Mouse (Mus musculus) heart, embryonic 12.5 days (tissue): ENCODE results near the gene Vsig10l. TPM values are rescaled to one million over a fixed set of nuclear protein-coding genes. Genes with fewer than 3 reads are reported as not detected.
A peak's percentile ranks its signal among the peaks of the same experiment; 100 is the strongest.

Source experiments
- ATAC-seq: fragments of 200-750 bp; cut with Nextera tagmentation; 2 replicates; pipeline ENCODE4 v1.8.0; 2017; ENCODE audit warnings: moderate TSS enrichment, moderate library complexity; ENCODE audit not compliant: insufficient number of reproducible peaks, low FRiP score
- H3K27ac ChIP-seq: fragments of 300-500 bp; sonication (generic); 2 replicates; pipeline ENCODE4 v1.5.1; 2016; ENCODE audit warnings: mild to moderate bottlenecking, moderate library complexity; ENCODE audit not compliant: poor library complexity, severe bottlenecking
- H3K27me3 ChIP-seq: fragments of 300-500 bp; sonication (generic); replicated peaks from 2 replicates; pipeline ENCODE4 v1.6.1; 2016; ENCODE audit warnings: mild to moderate bottlenecking, moderate library complexity
- H3K36me3 ChIP-seq: fragments of 300-500 bp; sonication (generic); 2 replicates; pipeline ENCODE4 v1.6.1; 2016; ENCODE audit warnings: mild to moderate bottlenecking, moderate library complexity
- H3K4me1 ChIP-seq: fragments of 300-500 bp; sonication (generic); replicated peaks from 2 replicates; pipeline ENCODE4 v1.6.1; 2016; ENCODE audit warnings: mild to moderate bottlenecking
- H3K4me2 ChIP-seq: fragments of 300-500 bp; sonication (generic); 2 replicates; pipeline ENCODE4 v1.6.1; 2016; ENCODE audit warnings: mild to moderate bottlenecking, moderate library complexity
- H3K4me3 ChIP-seq: fragments of 300-500 bp; sonication (generic); 2 replicates; pipeline ENCODE4 v1.5.1; 2016; ENCODE audit warnings: mild to moderate bottlenecking
- H3K9ac ChIP-seq: fragments of 300-500 bp; sonication (generic); 2 replicates; pipeline ENCODE4 v1.6.1; 2016; ENCODE audit warnings: mild to moderate bottlenecking, moderate library complexity
- H3K9me3 ChIP-seq: fragments of 300-500 bp; sonication (generic); replicated peaks from 2 replicates; pipeline ENCODE4 v1.6.1; 2016; ENCODE audit warnings: mild to moderate bottlenecking, moderate library complexity
- WGBS: fragments of 180-500 bp; shearing (Covaris S2); methylation state at CpG from one replicate; pipeline ENCODE4 v1.1.7; 2016; 5-methylcytosine and 5-hydroxymethylcytosine counted together
- polyA plus RNA-seq: library from polyadenylated mRNA; unstranded; fragments of >200 nt; fragmentation: Nextera tagmentation; extraction: Ambion mirVana; gene quantifications from 2 replicates; pipeline ENCODE4 v1.2.1, GENCODE M21; 2016

Vsig10l gene
- polyA plus RNA-seq, 1 experiment from 2014 or later = 2.4 TPM

DNA sequence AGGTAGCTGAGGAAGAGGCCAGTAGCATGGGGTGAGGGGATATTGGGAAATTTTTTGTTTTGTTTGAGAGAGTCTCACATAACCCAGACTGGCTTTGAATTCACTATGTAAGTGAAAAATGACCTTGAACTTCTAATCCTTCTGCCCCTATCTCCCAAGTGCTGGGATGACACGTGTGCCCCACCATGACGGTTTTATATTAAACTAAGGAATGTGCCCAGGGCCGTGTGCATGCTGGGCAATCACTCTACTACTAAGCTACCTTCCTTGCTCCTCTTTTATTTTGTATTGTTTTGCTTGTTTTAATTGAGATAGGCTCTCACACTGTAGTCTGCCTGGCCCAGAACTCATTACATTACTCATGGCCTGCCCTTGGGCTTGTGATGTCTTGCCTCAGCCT is 21.9 kb upstream of the Vsig10l start:
- no peaks in the 10 kb centered on the region; the same call in 1 of the 2 replicates for H3K27me3 ChIP-seq
- no peak overlapping the region for H3K4me3 ChIP-seq
- no peak for ATAC-seq
- no peak overlapping the region for H3K9ac ChIP-seq
- no peaks in the 10 kb centered on the region for H3K36me3 ChIP-seq
- H3K9me3 ChIP-seq = no peaks in the 10 kb centered on the region
- no peak overlapping the region for H3K4me2 ChIP-seq
- H3K4me1 ChIP-seq = peaks cover 24% of the 10 kb centered on the region
- WGBS = 77% methylated on average over 3 of the region's 3 CpGs
- no peak overlapping the region for H3K27ac ChIP-seq

DNA sequence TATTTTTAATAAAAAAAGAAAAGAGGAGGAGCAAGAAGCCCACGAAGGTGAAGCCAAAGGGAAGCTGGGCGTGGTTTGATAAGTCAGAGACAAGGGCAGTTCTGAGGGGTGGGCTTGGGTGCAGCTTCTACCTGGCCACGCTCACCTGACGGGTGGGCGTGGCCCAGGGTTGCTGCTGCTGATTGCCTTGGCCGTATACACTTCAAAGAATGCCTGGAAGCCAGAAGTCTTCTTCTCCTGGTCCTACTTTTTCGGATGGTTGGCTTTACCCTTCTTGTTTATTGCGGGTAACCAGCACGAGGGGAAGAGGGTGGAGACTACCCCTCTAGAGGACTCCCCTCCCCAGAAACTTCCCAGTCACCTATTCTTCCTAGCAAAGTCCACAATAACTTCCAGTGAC is 20.3 kb upstream of the Vsig10l start:
- peak overlapping the region; percentile 66 for H3K4me3 ChIP-seq
- H3K9ac ChIP-seq = peak overlapping the region; percentile 70
- H3K4me1 ChIP-seq = peaks cover 35% of the 10 kb centered on the region
- peak overlapping the region; percentile 74 for H3K4me2 ChIP-seq
- H3K36me3 ChIP-seq = no peaks in the 10 kb centered on the region
- peak overlapping the region; percentile 98 for H3K27ac ChIP-seq
- H3K27me3 ChIP-seq = no peaks in the 10 kb centered on the region; the same call in 1 of the 2 replicates
- H3K9me3 ChIP-seq = no peaks in the 10 kb centered on the region
- ATAC-seq = no peak
- WGBS = 17% methylated on average over 9 of the region's 9 CpGs

DNA sequence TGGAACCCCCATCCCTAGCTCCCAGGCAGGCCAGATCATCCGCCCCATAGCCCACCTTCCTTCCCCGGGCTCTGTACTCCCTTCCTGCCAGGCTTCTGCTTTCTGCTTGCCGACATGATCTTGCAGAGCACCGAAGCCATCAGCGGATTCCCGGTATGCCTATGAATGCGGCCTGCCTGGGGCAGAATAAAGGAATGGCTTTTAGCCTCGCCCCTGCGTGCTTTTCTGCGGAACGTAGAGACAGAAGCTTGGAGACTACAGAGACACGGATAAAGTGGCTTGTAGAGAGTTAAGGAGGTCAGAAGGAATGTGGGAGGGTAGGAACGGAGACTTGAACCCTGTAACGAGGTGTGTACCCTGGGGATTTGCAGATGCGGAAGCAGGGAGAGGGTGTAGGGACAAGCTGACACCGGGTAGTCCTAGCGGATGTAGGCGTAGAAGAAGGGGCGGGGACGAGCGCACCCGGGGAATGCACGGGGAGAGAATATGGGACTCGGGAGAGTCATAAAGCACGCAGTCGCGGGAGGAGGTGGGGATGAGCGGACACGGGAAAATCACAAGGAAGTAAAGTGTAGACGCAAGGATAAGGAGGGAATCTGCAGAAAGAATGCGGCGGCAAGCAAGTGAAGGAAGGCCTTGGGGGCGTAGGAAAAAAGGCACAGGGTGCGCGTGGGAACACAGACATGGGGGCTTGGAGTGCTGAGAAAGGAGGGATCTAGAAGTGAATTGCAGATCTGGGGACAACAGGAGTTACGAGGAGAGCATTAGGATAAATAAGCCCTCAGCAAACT is 19.6 kb upstream of the Vsig10l start:
- Histone ChIP-seq H3K4me1 (peaks cover 41% of the 10 kb centered on the region), H3K9me3 (no peaks in the 10 kb centered on the region), H3K4me3 (peak overlapping the region; percentile 66), H3K9ac (peak overlapping the region; percentile 70), H3K4me2 (peak overlapping the region; percentile 74), H3K36me3 (no peaks in the 10 kb centered on the region), H3K27ac (peak overlapping the region; percentile 98), H3K27me3 (no peaks in the 10 kb centered on the region; the same call in 1 of the 2 replicates)
- peak; percentile 92 for ATAC-seq
- WGBS = 2% methylated on average over 36 of the region's 36 CpGs

DNA sequence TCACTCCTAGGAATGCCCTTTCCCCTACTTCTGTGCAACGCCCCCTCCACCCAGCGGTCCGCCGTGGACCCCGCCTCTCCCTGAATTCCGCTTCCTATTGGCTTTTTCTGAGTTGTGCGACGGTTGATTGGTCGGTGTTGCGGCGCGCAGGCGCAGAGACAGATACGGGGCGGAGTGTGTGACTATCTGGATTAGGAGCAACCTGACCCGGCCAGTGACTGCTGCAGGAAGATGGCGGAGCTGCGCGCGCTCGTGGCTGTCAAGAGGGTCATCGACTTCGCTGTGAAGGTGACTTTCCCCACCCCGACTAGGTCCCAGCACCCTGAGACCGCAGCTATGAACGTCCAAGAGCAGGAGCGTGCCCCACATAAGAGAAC is 19.0 kb upstream of the Vsig10l start, which contains the start of the genes Etfb and Gm45233:
Gene Etfb, plus strand, starts transcription at position 167 of the 377 bp plus-strand sequence.
Gene Gm45233, plus strand, starts transcription at position 212 of the 377 bp plus-strand sequence.
- Histone ChIP-seq H3K27ac (peak within 1 kb of the TSS; percentile 98), H3K36me3 (no peaks in the 10 kb centered on the region), H3K27me3 (no peaks in the 10 kb centered on the region; the same call in 1 of the 2 replicates), H3K9me3 (no peaks in the 10 kb centered on the region), H3K4me1 (peaks cover 47% of the 10 kb centered on the region), H3K4me2 (peak within 1 kb of the TSS; percentile 74), H3K4me3 (peak within 1 kb of the TSS; percentile 66), H3K9ac (peak within 1 kb of the TSS; percentile 78)
- WGBS = under 1% methylated on average over 27 of the region's 27 CpGs
- ATAC-seq = peak; percentile 97

DNA sequence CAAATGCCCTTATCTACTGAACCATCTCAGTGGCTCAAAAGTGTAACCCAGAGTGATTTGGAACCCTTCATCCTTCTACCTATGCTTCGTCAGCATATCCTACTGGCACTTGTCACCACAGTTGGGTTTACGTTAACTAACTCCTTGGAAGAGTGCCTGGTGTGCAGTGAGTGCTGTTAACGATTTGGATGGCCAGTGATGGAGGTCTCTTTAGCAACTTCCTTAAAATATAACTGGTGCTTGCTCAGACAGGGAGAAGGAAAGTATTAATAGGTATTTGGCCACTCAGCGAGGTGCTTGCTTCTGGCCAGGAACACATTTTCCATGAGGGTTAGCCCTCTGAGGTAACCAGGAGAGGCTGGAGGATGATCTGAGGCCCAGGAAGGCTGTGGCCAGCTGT is 15.2 kb upstream of the Vsig10l start:
- no peak overlapping the region; the same call in 1 of the 2 replicates for H3K9ac ChIP-seq
- no peak for ATAC-seq
- H3K4me1 ChIP-seq = peaks cover 52% of the 10 kb centered on the region
- no peak overlapping the region for H3K27ac ChIP-seq
- no peak overlapping the region for H3K4me2 ChIP-seq
- H3K9me3 ChIP-seq = no peaks in the 10 kb centered on the region
- no peak overlapping the region for H3K4me3 ChIP-seq
- no peaks in the 10 kb centered on the region for H3K27me3 ChIP-seq
- 80% methylated on average over 4 of the region's 4 CpGs for WGBS
- peaks cover 21% of the 10 kb centered on the region for H3K36me3 ChIP-seq

DNA sequence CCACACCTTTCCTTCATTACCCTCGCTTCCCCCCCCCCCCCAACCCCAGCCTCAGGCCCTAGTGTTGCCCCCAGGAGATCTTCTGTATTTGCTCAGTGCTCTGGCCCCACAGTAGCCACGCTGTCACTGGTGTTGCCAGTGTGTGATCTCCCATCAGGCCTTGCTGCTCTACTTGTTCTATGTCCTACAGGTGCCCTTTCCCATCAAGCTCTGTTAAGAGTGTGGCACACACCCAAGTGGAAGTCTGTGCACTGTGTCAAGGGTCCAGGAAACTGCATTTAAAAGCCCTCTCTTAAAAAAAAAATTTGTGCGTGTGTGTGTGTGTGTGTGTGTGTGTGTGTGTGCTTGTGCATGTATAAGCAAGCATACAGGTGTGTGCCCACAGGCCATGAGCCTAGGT is 14.7 kb upstream of the Vsig10l start:
- H3K9me3 ChIP-seq = no peaks in the 10 kb centered on the region
- no peak overlapping the region; the same call in 1 of the 2 replicates for H3K9ac ChIP-seq
- no peak overlapping the region for H3K4me3 ChIP-seq
- ATAC-seq = no peak
- no peaks in the 10 kb centered on the region for H3K27me3 ChIP-seq
- no peak overlapping the region for H3K27ac ChIP-seq
- peaks cover 51% of the 10 kb centered on the region for H3K4me1 ChIP-seq
- H3K4me2 ChIP-seq = no peak overlapping the region
- WGBS = 83% methylated on average over 2 of the region's 3 CpGs
- H3K36me3 ChIP-seq = peaks cover 25% of the 10 kb centered on the region

DNA sequence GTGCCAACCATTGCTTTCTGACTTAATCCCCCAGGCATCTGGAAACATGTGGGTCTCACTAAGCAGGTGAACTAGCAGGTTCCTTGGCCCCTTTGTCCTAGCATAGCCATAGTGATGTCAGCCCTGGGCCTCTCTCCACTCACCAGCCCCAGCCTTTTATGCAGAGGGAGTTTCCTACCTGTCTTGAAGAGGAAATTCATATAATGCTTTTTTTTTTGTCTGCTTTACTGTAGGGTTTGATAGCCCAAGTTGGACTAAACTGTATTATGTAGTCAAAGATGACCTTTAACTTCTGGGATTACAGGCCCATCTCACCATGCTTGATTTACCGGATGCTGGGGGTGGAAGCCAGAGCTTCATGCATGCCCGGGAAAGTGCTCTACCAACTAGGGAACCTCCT is 13.1 kb upstream of the Vsig10l start:
- H3K27ac ChIP-seq = peak overlapping the region; percentile 42; the same call in 1 of the 2 replicates
- no peak overlapping the region for H3K4me3 ChIP-seq
- H3K9ac ChIP-seq = no peak overlapping the region
- ATAC-seq = no peak
- H3K4me2 ChIP-seq = no peak overlapping the region
- WGBS = 90% methylated on average over 2 of the region's 2 CpGs
- no peaks in the 10 kb centered on the region for H3K27me3 ChIP-seq
- no peaks in the 10 kb centered on the region for H3K9me3 ChIP-seq
- H3K36me3 ChIP-seq = peaks cover 41% of the 10 kb centered on the region
- peaks cover 45% of the 10 kb centered on the region for H3K4me1 ChIP-seq

DNA sequence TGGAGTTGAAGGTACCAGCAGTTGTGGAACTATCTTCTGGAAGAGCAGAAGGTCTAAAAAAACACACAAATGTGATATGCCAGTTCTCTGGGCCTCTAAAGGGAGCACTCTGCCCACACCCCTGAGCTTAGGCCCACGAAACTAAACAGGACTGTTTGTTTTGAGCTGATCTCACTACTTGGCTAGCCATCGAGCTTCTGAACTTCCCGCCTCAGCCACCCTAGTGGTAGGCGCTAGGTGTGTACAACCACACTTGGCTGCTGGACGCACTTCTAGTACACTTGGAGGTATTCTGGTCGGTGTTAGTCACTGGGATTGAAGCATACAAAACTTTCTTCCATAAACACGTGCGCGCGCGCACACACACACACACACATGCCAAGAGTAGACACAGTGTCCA is 11.2 kb upstream of the Vsig10l start:
- peaks cover 27% of the 10 kb centered on the region for H3K4me1 ChIP-seq
- H3K27ac ChIP-seq = no peak overlapping the region
- H3K9me3 ChIP-seq = no peaks in the 10 kb centered on the region
- no peak overlapping the region for H3K4me2 ChIP-seq
- H3K4me3 ChIP-seq = no peak overlapping the region
- 94% methylated on average over 11 of the region's 11 CpGs for WGBS
- H3K36me3 ChIP-seq = peaks cover 60% of the 10 kb centered on the region
- H3K9ac ChIP-seq = no peak overlapping the region
- H3K27me3 ChIP-seq = no peaks in the 10 kb centered on the region
- no peak for ATAC-seq

DNA sequence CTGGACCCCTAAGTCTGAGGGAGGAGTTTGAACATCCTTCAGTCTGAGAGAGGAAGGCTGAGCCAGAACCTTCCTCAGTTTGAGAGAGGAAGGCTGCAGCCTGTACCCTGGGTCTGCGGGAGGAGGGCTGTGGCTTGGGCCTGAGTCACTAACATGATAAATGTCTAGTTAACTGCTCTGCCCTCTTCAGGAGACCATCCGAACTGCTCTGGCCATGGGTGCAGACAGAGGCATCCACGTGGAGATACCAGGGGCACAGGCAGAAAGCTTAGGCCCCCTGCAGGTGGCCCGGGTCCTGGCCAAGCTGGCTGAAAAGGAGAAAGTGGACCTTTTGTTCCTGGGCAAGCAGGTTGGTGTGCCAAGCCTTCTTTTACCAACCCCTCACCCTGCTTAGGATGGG is 10.3 kb upstream of the Vsig10l start:
- peaks cover 23% of the 10 kb centered on the region for H3K4me1 ChIP-seq
- H3K9ac ChIP-seq = no peak overlapping the region
- peaks cover 69% of the 10 kb centered on the region for H3K36me3 ChIP-seq
- H3K4me2 ChIP-seq = no peak overlapping the region
- no peak for ATAC-seq
- H3K4me3 ChIP-seq = no peak overlapping the region
- H3K27ac ChIP-seq = no peak overlapping the region
- WGBS = 33% methylated on average over 4 of the region's 4 CpGs
- H3K27me3 ChIP-seq = no peaks in the 10 kb centered on the region
- H3K9me3 ChIP-seq = no peaks in the 10 kb centered on the region

DNA sequence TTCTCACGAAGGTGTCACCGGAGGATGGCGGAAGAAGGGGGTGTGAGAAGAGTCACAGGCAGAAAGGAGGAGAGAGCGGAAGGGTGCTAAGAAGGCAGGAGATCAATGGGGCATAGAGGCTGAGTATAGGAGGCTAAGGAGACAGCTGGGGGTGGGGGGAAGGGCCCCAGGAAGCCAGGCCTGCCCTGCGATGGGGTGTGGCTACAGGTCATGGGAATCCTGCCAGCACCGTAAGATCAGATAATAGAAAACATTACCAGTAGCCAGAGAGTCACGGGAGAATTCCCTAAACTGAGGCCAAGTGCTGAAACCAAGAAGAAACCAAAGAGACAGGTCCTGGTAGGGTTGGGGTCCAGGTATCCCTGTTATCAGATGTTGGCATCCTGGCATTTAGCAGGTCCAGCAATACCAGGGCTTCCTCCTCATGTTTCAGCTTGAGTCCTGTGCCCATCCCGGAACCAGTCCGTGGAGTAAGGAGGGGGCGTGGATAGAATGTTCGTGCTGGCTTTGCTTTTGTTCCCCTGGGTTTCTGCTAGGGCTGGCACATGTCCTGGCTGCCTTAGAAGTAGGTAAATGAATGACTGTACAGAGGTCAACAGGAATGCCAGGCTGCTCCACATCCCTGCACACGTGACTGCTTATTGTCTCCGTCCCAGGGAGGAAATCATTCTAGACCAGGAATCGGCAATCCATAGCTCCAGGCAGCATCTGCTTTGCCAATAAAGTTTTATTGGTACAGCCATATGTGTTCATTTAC is 9.2 kb upstream of the Vsig10l start:
- H3K9me3 ChIP-seq = no peaks in the 10 kb centered on the region
- H3K4me1 ChIP-seq = peaks cover 12% of the 10 kb centered on the region
- ATAC-seq = no peak
- no peak overlapping the region for H3K27ac ChIP-seq
- no peak overlapping the region for H3K4me3 ChIP-seq
- no peak overlapping the region for H3K9ac ChIP-seq
- no peak overlapping the region for H3K4me2 ChIP-seq
- H3K27me3 ChIP-seq = no peaks in the 10 kb centered on the region
- peaks cover 76% of the 10 kb centered on the region for H3K36me3 ChIP-seq
- WGBS = 85% methylated on average over 14 of the region's 14 CpGs

DNA sequence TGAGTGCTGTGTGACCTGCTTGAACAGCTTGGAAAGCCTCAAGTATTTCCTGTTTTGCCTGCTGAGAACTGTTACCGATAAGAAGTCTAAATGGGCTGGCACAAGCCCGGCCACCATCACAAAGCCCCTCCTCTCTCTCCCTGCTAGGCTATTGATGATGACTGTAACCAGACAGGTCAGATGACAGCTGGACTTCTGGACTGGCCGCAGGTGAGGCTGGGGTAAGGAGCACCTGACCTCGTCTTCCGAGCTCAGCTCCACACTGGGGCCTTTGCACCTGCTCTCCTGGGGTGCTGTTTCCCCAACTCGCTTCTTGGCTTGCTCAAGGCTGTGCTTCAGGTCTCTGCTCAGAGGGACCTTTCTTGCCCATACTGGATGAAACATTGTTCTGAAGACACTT is 8.6 kb upstream of the Vsig10l start:
- Histone ChIP-seq H3K4me1 (peaks cover 6% of the 10 kb centered on the region), H3K27ac (no peak overlapping the region), H3K4me3 (no peak overlapping the region), H3K9me3 (no peaks in the 10 kb centered on the region), H3K36me3 (peaks cover 76% of the 10 kb centered on the region), H3K27me3 (no peaks in the 10 kb centered on the region), H3K9ac (no peak overlapping the region), H3K4me2 (no peak overlapping the region)
- ATAC-seq = no peak
- 78% methylated on average over 6 of the region's 6 CpGs for WGBS
